Mouse (Mus musculus): ENCODE data around the gene Tns2. TPM values are rescaled to one million over a fixed set of nuclear protein-coding genes. Genes with fewer than 3 reads are reported as not detected.
"Not testable (repeated sequence)": the region's sequence is repeated elsewhere in the genome, so short reads cannot be mapped to it uniquely, and the experiment has no call there.

Tns2 gene
- polyA plus RNA-seq, 1 experiment from 2014 or later = 48.3 TPM

- H3K4me2 ChIP-seq; ATAC-seq (ENCODE audit: insufficient read depth); DNase-seq; H3K27ac ChIP-seq (ENCODE audit: low read depth); H3K9ac ChIP-seq; H3K4me3 ChIP-seq (ENCODE audit: low read depth, low read length); H3K4me1 ChIP-seq (ENCODE audit: insufficient read depth); H3K9me3 ChIP-seq (ENCODE audit: low read depth, low read length); H3K27me3 ChIP-seq (ENCODE audit: insufficient read depth, low read length): not testable (repeated sequence)
- H3K36me3 ChIP-seq (ENCODE audit: insufficient read depth) = peaks cover 49% of the 10 kb centered on the region
- WGBS = 71% methylated on average over 8 of the region's 8 CpGs
- 0 out of 2 replicates have a peak, but pooled peaks have one; percentile 4 for TF ChIP-seq CTCF (IDR thresholded peaks at IDR 0.05; ENCODE audit: low read depth)
Observed at GRCm38 (mm10) chr15:102079924-102080323, 20.3 kb upstream of the Tns2 start.

GRCm38 (mm10) chr15:102080429-102080828 is 19.8 kb upstream of the Tns2 start:
- Histone ChIP-seq H3K9ac (no peak overlapping the region), H3K36me3 (ENCODE audit: insufficient read depth) (peaks cover 53% of the 10 kb centered on the region), H3K4me1 (ENCODE audit: insufficient read depth) (peaks cover 4% of the 10 kb centered on the region; the same call in 1 of the 2 replicates), H3K4me3 (ENCODE audit: low read depth, low read length) (no peak overlapping the region), H3K27ac (ENCODE audit: low read depth) (no peak overlapping the region), H3K9me3 (ENCODE audit: low read depth, low read length) (no peaks in the 10 kb centered on the region), H3K27me3 (ENCODE audit: insufficient read depth, low read length) (no peaks in the 10 kb centered on the region), H3K4me2 (no peak overlapping the region)
- 62% methylated on average over 2 of the region's 2 CpGs for whole genome bisulfite sequencing
- no peak for ATAC-seq (ENCODE audit: insufficient read depth)
- DNase-seq = no peak
- TF ChIP-seq CTCF (IDR thresholded peaks at IDR 0.05; ENCODE audit: low read depth) = 0 out of 2 replicates have a peak, but pooled peaks have one; percentile 4

- H3K4me3 ChIP-seq (ENCODE audit: low read depth, low read length) = no peak overlapping the region
- no peak for TF ChIP-seq CTCF (IDR thresholded peaks at IDR 0.05; ENCODE audit: low read depth)
- 89% methylated on average over 4 of the region's 4 CpGs for WGBS
- peaks cover 70% of the 10 kb centered on the region for H3K36me3 ChIP-seq (ENCODE audit: insufficient read depth)
- no peaks in the 10 kb centered on the region for H3K9me3 ChIP-seq (ENCODE audit: low read depth, low read length)
- no peak overlapping the region for H3K27ac ChIP-seq (ENCODE audit: low read depth)
- no peaks in the 10 kb centered on the region for H3K4me1 ChIP-seq (ENCODE audit: insufficient read depth)
- ATAC-seq (ENCODE audit: insufficient read depth) (no peak), DNase-seq (no peak)
- H3K27me3 ChIP-seq (ENCODE audit: insufficient read depth, low read length) = no peaks in the 10 kb centered on the region
- no peak overlapping the region for H3K4me2 ChIP-seq
- no peak overlapping the region for H3K9ac ChIP-seq
Observed at GRCm38 (mm10) chr15:102082148-102082547, 18.1 kb upstream of the Tns2 start.

- H3K36me3 ChIP-seq (ENCODE audit: insufficient read depth) = peaks cover 79% of the 10 kb centered on the region
- H3K4me1 ChIP-seq (ENCODE audit: insufficient read depth) = no peaks in the 10 kb centered on the region
- 71% methylated on average over 4 of the region's 4 CpGs for WGBS
- no peak overlapping the region for H3K9ac ChIP-seq
- ATAC-seq (ENCODE audit: insufficient read depth) (no peak), DNase-seq (no peak)
- H3K9me3 ChIP-seq (ENCODE audit: low read depth, low read length) = no peaks in the 10 kb centered on the region
- H3K4me2 ChIP-seq = no peak overlapping the region
- H3K27ac ChIP-seq (ENCODE audit: low read depth) = no peak overlapping the region
- H3K4me3 ChIP-seq (ENCODE audit: low read depth, low read length) = no peak overlapping the region
- no peaks in the 10 kb centered on the region for H3K27me3 ChIP-seq (ENCODE audit: insufficient read depth, low read length)
- TF ChIP-seq CTCF (IDR thresholded peaks at IDR 0.05; ENCODE audit: low read depth) = no peak
Observed at GRCm38 (mm10) chr15:102083028-102083427, 17.2 kb upstream of the Tns2 start.

GRCm38 (mm10) chr15:102089914-102090585 is 10.2 kb upstream of the Tns2 start:
- Histone ChIP-seq H3K9me3 (ENCODE audit: low read depth, low read length) (no peaks in the 10 kb centered on the region), H3K9ac (no peak overlapping the region), H3K4me3 (ENCODE audit: low read depth, low read length) (no peak overlapping the region), H3K4me2 (no peak overlapping the region), H3K36me3 (ENCODE audit: insufficient read depth) (peaks cover 100% of the 10 kb centered on the region), H3K27ac (ENCODE audit: low read depth) (no peak overlapping the region), H3K4me1 (ENCODE audit: insufficient read depth) (no peaks in the 10 kb centered on the region), H3K27me3 (ENCODE audit: insufficient read depth, low read length) (no peaks in the 10 kb centered on the region)
- DNase-seq = no peak
- WGBS = 68% methylated on average over 12 of the region's 12 CpGs
- ATAC-seq (ENCODE audit: insufficient read depth) = no peak
- no peak for TF ChIP-seq CTCF (IDR thresholded peaks at IDR 0.05; ENCODE audit: low read depth)

GRCm38 (mm10) chr15:102091063-102091679 is 9.0 kb upstream of the Tns2 start:
- Histone ChIP-seq H3K9me3 (ENCODE audit: low read depth, low read length) (no peaks in the 10 kb centered on the region), H3K4me2 (no peak overlapping the region), H3K9ac (no peak overlapping the region), H3K4me3 (ENCODE audit: low read depth, low read length) (no peak overlapping the region), H3K27me3 (ENCODE audit: insufficient read depth, low read length) (no peaks in the 10 kb centered on the region), H3K27ac (ENCODE audit: low read depth) (no peak overlapping the region), H3K4me1 (ENCODE audit: insufficient read depth) (no peaks in the 10 kb centered on the region), H3K36me3 (ENCODE audit: insufficient read depth) (peaks cover 100% of the 10 kb centered on the region)
- peak; percentile 29 for DNase-seq
- ATAC-seq (ENCODE audit: insufficient read depth) = no peak
- TF ChIP-seq CTCF (IDR thresholded peaks at IDR 0.05; ENCODE audit: low read depth) = no peak
- WGBS = 75% methylated on average over 12 of the region's 12 CpGs

- no peaks in the 10 kb centered on the region for H3K4me1 ChIP-seq (ENCODE audit: insufficient read depth)
- DNase-seq (no peak), ATAC-seq (ENCODE audit: insufficient read depth) (no peak)
- peaks cover 100% of the 10 kb centered on the region for H3K36me3 ChIP-seq (ENCODE audit: insufficient read depth)
- 83% methylated on average over 1 of the region's 1 CpGs for WGBS
- H3K4me2 ChIP-seq = no peak overlapping the region
- no peak for TF ChIP-seq CTCF (IDR thresholded peaks at IDR 0.05; ENCODE audit: low read depth)
- H3K9me3 ChIP-seq (ENCODE audit: low read depth, low read length) = no peaks in the 10 kb centered on the region
- no peak overlapping the region for H3K27ac ChIP-seq (ENCODE audit: low read depth)
- H3K27me3 ChIP-seq (ENCODE audit: insufficient read depth, low read length) = no peaks in the 10 kb centered on the region
- no peak overlapping the region for H3K4me3 ChIP-seq (ENCODE audit: low read depth, low read length)
- no peak overlapping the region for H3K9ac ChIP-seq
Observed at GRCm38 (mm10) chr15:102091688-102092087, 8.5 kb upstream of the Tns2 start.

Data from lung, embryonic 14.5 days (tissue).